Mouse (Mus musculus): ENCODE results near the gene Mical1.
A peak's percentile ranks its signal among the peaks of the same experiment; 100 is the strongest.

Gene Mical1

GRCm38 (mm10) chr10:41520410-41520673 lies 44.2 kb downstream of the Mical1 start:
- no peak for DNase-seq (ENCODE audit: low read depth)

- peak; percentile 41 for DNase-seq (ENCODE audit: low read depth)
These were observed 47.3 kb downstream of the Mical1 start for GRCm38 (mm10) chr10:41523386-41523785.

GRCm38 (mm10) chr10:41525696-41526095 lies 49.6 kb downstream of the Mical1 start:
- no peak for DNase-seq (ENCODE audit: low read depth)

- DNase-seq (ENCODE audit: low read depth) = peak; percentile 71
These were observed 53.9 kb downstream of the Mical1 start for GRCm38 (mm10) chr10:41529972-41530371.

- DNase-seq (ENCODE audit: low read depth) = no peak
These were observed 59.9 kb downstream of the Mical1 start for GRCm38 (mm10) chr10:41535991-41536390.

All from naive thymus-derived CD4-positive, alpha-beta T cell, adult 2 months (primary cell).